Mouse (Mus musculus) heart, adult 8-10 months (tissue): ENCODE results near the gene Olfr648. TPM values are rescaled to one million over a fixed set of nuclear protein-coding genes. Genes with fewer than 3 reads are reported as not detected.

Experiments
- total RNA-seq, 4 experiments: library from RNA; stranded (reverse); gene quantifications; 2 replicates each; pipeline ENCODE4 v1.2.4; 2022

Olfr648 gene
- total RNA-seq, 4 experiments from 2014 or later: not detected

Other genes with a start within 250 kb of the Olfr648 start
- not detected for gene Olfr632, start 249.0 kb downstream of the Olfr648 start, total RNA-seq
- gene Olfr633, start 239.0 kb downstream of the Olfr648 start, total RNA-seq: not detected
- under 1 TPM in 1 of 4 experiments, not detected in 3; 0.03 TPM for gene Olfr635, start 212.2 kb downstream of the Olfr648 start, total RNA-seq
- gene Olfr638, start 184.6 kb downstream of the Olfr648 start, total RNA-seq: not detected
- gene Olfr639, start 166.1 kb downstream of the Olfr648 start, total RNA-seq: under 1 TPM in 2 of 4 experiments, not detected in 2; 0.06 TPM
- gene Olfr640, start 157.8 kb downstream of the Olfr648 start, total RNA-seq: not detected
- gene Olfr641, start 147.9 kb downstream of the Olfr648 start, total RNA-seq: not detected
- not detected for gene Olfr642, start 130.7 kb downstream of the Olfr648 start, total RNA-seq
- gene 4930516K23Rik, start 121.9 kb downstream of the Olfr648 start, total RNA-seq: not detected
- gene Olfr644, start 111.5 kb downstream of the Olfr648 start, total RNA-seq: not detected
- gene Olfr645, start 97.9 kb downstream of the Olfr648 start, total RNA-seq: not detected
- gene Olfr646, start 78.5 kb downstream of the Olfr648 start, total RNA-seq: not detected
- gene Ubqln5, start 53.6 kb downstream of the Olfr648 start, total RNA-seq: not detected
- not detected for gene Olfr643, start 46.0 kb downstream of the Olfr648 start, total RNA-seq
- not detected for gene Ubqln3, start 40.1 kb downstream of the Olfr648 start, total RNA-seq
- gene Ubqlnl, start 32.8 kb downstream of the Olfr648 start, total RNA-seq: not detected
- gene Olfm5, start 18.6 kb downstream of the Olfr648 start, total RNA-seq: not detected
- not detected for gene Olfr649, start 12.6 kb upstream of the Olfr648 start, total RNA-seq
- under 1 TPM; 0.14 to 0.34 (median 0.18) TPM for gene Trim6, start 35.4 kb upstream of the Olfr648 start, total RNA-seq
- 1 to 10 TPM; 2.9 to 3.6 (median 3.4) TPM for gene Trim34a, start 61.1 kb upstream of the Olfr648 start, total RNA-seq
- gene Trim5, start 104.7 kb upstream of the Olfr648 start, total RNA-seq: 1 to 10 TPM; 1.3 to 2.8 (median 1.6) TPM
- gene Trim12a, start 132.1 kb upstream of the Olfr648 start, total RNA-seq: 1 to 10 TPM; 4.7 to 9.6 (median 6.1) TPM
- under 1 TPM in 2 of 4 experiments, not detected in 2; 0.16 to 0.17 TPM for gene Trim34b, start 146.1 kb upstream of the Olfr648 start, total RNA-seq
- gene Trim12c, start 170.0 kb upstream of the Olfr648 start, total RNA-seq: 1 to 10 TPM; 3.6 to 5.8 (median 5.0) TPM
- under 1 TPM in 1 of 4 experiments, not detected in 3; 0.23 TPM for gene Trim30b, start 186.5 kb upstream of the Olfr648 start, total RNA-seq
- under 1 TPM in 1 of 4 experiments, not detected in 3; 0.34 TPM for gene Trim30c, start 217.4 kb upstream of the Olfr648 start, total RNA-seq